Mouse (Mus musculus): ENCODE data around the gene Enkur. TPM values are rescaled to one million over a fixed set of nuclear protein-coding genes. Genes with fewer than 3 reads are reported as not detected.

Gene Enkur
- polyA plus RNA-seq, 1 experiment from 2014 or later, result 2.1 TPM

DNA sequence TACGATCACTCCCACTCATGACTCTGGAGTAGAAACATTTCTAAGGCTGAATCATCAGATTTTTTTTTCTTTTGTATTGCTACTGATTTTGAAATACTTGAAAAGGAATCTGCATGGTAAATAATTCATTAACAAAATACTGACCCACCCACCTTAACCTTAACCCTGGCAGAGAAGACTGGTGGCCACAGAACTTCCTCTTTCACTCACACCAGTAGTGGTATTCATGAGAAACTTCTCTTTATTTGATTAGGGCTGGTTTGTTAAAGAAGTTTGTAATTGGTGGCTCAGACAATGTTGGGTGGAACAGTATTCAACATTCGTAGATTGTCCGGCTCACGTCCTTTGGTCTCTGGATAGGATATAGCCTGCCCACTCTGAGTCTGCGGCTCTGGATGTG lies 26.0 kb downstream of the Enkur start:
- H3K4me1 ChIP-seq, result no peaks in the 10 kb centered on the region
- H3K9me3 ChIP-seq (replicated peaks), result no peaks in the 10 kb centered on the region
- no peak overlapping the region for H3K4me3 ChIP-seq
- H3K27me3 ChIP-seq, result no peaks in the 10 kb centered on the region
- no peaks in the 10 kb centered on the region for H3K36me3 ChIP-seq (ENCODE audit: poor library complexity, severe bottlenecking)
- 92% methylated on average over 5 of the region's 5 CpGs for WGBS
- H3K9ac ChIP-seq, result no peak overlapping the region
- ATAC-seq, result no peak
- H3K27ac ChIP-seq, result no peak overlapping the region
- H3K4me2 ChIP-seq, result no peak overlapping the region

GRCm38 (mm10) chr2:21172797-21173196 lies 32.4 kb downstream of the Enkur start:
- peaks cover 5% of the 10 kb centered on the region; the same call in 1 of the 2 replicates for H3K9me3 ChIP-seq (replicated peaks)
- no peaks in the 10 kb centered on the region for H3K27me3 ChIP-seq
- WGBS, result 87% methylated on average over 3 of the region's 3 CpGs
- H3K4me3 ChIP-seq, result no peak overlapping the region
- no peak overlapping the region for H3K27ac ChIP-seq
- H3K36me3 ChIP-seq (ENCODE audit: poor library complexity, severe bottlenecking), result no peaks in the 10 kb centered on the region
- H3K4me2 ChIP-seq, result no peak overlapping the region
- no peaks in the 10 kb centered on the region for H3K4me1 ChIP-seq
- ATAC-seq, result no peak
- no peak overlapping the region for H3K9ac ChIP-seq

- H3K9me3 ChIP-seq (replicated peaks), result peaks cover 4% of the 10 kb centered on the region; the same call in 1 of the 2 replicates
- 92% methylated on average over 1 of the region's 1 CpGs for WGBS
- H3K4me3 ChIP-seq, result no peak overlapping the region
- ATAC-seq, result no peak
- no peak overlapping the region for H3K4me2 ChIP-seq
- no peaks in the 10 kb centered on the region for H3K36me3 ChIP-seq (ENCODE audit: poor library complexity, severe bottlenecking)
- H3K27ac ChIP-seq, result no peak overlapping the region
- no peak overlapping the region for H3K9ac ChIP-seq
- H3K27me3 ChIP-seq, result no peaks in the 10 kb centered on the region
- no peaks in the 10 kb centered on the region for H3K4me1 ChIP-seq
These were observed 37.2 kb downstream of the Enkur start for GRCm38 (mm10) chr2:21167916-21168315.

DNA sequence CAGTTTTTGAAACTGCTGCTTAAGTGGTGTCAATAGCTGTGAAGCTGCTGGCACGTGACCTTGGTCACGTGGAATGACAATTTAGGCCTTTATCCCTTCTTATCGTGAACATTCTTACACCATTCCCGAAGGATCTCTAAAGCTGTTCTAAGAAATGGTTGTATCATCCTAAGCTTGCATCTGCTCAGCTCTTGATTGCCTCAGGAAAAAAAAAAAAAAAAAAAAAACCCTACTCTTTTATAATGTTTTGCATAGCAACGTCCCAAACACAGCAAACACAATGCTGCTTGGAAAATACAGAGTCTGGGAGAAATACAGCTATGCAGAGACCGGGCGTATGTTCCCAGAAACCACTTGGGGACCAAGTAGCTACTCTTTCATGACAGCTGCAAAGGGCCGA lies 40.9 kb downstream of the Enkur start:
- H3K36me3 ChIP-seq (ENCODE audit: poor library complexity, severe bottlenecking), result no peaks in the 10 kb centered on the region
- no peak overlapping the region for H3K4me2 ChIP-seq
- 78% methylated on average over 8 of the region's 8 CpGs for WGBS
- H3K27me3 ChIP-seq, result no peaks in the 10 kb centered on the region
- no peak for ATAC-seq
- no peaks in the 10 kb centered on the region for H3K4me1 ChIP-seq
- no peak overlapping the region for H3K27ac ChIP-seq
- no peaks in the 10 kb centered on the region for H3K9me3 ChIP-seq (replicated peaks)
- H3K9ac ChIP-seq, result no peak overlapping the region
- no peak overlapping the region for H3K4me3 ChIP-seq

GRCm38 (mm10) chr2:21153469-21153868 lies 51.7 kb downstream of the Enkur start:
- 88% methylated on average over 3 of the region's 3 CpGs for WGBS
- Histone ChIP-seq H3K9ac (no peak overlapping the region), H3K4me2 (no peak overlapping the region), H3K27ac (no peak overlapping the region), H3K9me3 (replicated peaks) (no peaks in the 10 kb centered on the region), H3K4me1 (no peaks in the 10 kb centered on the region), H3K27me3 (no peaks in the 10 kb centered on the region), H3K4me3 (no peak overlapping the region), H3K36me3 (ENCODE audit: poor library complexity, severe bottlenecking) (no peaks in the 10 kb centered on the region)
- ATAC-seq, result no peak

DNA sequence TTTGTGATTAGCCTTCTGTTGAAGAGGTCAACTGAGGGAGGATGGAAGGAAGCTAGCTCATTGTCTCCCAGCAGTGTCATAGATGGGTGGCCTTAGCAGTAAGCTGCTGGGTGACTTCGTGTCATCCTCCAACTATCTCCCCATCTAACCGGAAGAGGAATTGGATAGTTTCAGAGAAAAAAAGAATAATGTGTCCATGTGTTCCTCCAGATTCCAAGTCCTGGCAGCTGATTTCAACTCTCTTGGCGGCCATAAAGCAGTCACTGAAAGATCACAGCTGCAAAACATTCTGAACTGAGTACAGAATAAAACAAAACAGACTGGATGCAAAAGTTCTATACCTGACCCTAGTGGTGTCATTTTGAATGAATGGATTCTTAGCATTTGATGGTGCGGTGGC lies 58.0 kb downstream of the Enkur start:
- Histone ChIP-seq H3K27ac (no peak overlapping the region), H3K9ac (no peak overlapping the region), H3K36me3 (ENCODE audit: poor library complexity, severe bottlenecking) (no peaks in the 10 kb centered on the region), H3K27me3 (no peaks in the 10 kb centered on the region), H3K4me1 (peaks cover 7% of the 10 kb centered on the region), H3K9me3 (replicated peaks) (no peaks in the 10 kb centered on the region), H3K4me3 (no peak overlapping the region), H3K4me2 (no peak overlapping the region)
- WGBS, result 91% methylated on average over 4 of the region's 4 CpGs
- ATAC-seq, result no peak

DNA sequence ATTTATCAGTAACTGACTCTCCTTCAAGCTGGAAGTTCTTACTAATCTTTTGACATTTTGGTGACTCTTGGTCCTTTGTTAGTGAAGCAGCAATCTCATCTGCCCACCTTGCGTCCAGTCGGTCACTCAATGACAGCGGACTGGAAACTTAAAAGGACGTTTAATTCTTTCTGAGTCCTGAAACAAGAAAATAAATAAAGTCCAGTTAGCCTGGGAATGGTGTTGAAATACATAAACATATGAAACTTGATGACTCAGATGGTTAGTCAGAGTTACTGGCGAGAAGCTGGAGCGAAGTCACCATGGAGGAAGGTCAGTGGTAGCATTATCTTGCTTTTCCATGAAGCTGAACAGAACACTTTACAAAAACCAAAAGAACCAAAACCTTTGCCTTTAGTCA lies 58.7 kb downstream of the Enkur start:
- H3K9me3 ChIP-seq (replicated peaks), result no peaks in the 10 kb centered on the region
- H3K27ac ChIP-seq, result no peak overlapping the region
- ATAC-seq, result no peak
- peaks cover 8% of the 10 kb centered on the region for H3K4me1 ChIP-seq
- no peaks in the 10 kb centered on the region for H3K27me3 ChIP-seq
- WGBS, result 90% methylated on average over 6 of the region's 6 CpGs
- H3K36me3 ChIP-seq (ENCODE audit: poor library complexity, severe bottlenecking), result no peaks in the 10 kb centered on the region
- no peak overlapping the region for H3K4me2 ChIP-seq
- H3K9ac ChIP-seq, result no peak overlapping the region
- no peak overlapping the region for H3K4me3 ChIP-seq

DNA sequence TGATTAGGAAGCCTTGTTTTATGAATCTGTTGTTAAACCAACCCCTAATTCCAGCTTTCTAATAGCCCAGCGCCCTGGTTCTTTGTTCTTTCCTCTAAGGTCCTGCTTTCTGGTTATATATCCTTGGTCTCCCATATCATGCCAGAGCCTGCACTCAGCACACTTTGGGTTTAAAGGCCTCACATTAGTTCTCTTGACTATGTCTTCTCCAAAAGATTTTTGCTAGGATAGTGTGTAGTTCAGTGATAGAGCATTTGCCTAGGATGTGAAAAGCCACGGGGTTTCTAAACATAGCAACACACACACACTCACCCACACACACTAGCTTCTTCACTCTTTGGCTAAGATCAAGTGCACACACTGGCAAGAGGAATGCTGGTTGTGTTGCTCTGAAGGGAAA lies 62.5 kb downstream of the Enkur start:
- WGBS, result 15% methylated on average over 2 of the region's 2 CpGs
- Histone ChIP-seq H3K4me1 (peaks cover 13% of the 10 kb centered on the region), H3K4me3 (peak overlapping the region; percentile 58), H3K27ac (peak overlapping the region; percentile 90), H3K36me3 (ENCODE audit: poor library complexity, severe bottlenecking) (no peaks in the 10 kb centered on the region), H3K9me3 (replicated peaks) (0 out of 2 replicates have a peak, but pooled peaks cover 3% of the 10 kb centered on the region), H3K4me2 (peak overlapping the region; percentile 92), H3K9ac (peak overlapping the region; percentile 83), H3K27me3 (no peaks in the 10 kb centered on the region)
- peak; percentile 33 for ATAC-seq

GRCm38 (mm10) chr2:21142204-21142580 lies 63.0 kb downstream of the Enkur start:
- Histone ChIP-seq H3K4me3 (peak overlapping the region; percentile 58), H3K36me3 (ENCODE audit: poor library complexity, severe bottlenecking) (no peaks in the 10 kb centered on the region), H3K27ac (peak overlapping the region; percentile 90), H3K4me2 (peak overlapping the region; percentile 92), H3K9ac (peak overlapping the region; percentile 83), H3K9me3 (replicated peaks) (0 out of 2 replicates have a peak, but pooled peaks cover 3% of the 10 kb centered on the region), H3K4me1 (peaks cover 13% of the 10 kb centered on the region), H3K27me3 (no peaks in the 10 kb centered on the region)
- peak; percentile 76 for ATAC-seq
- 0% methylated on average over 15 of the region's 15 CpGs for WGBS

- Histone ChIP-seq H3K36me3 (ENCODE audit: poor library complexity, severe bottlenecking) (no peaks in the 10 kb centered on the region), H3K9me3 (replicated peaks) (0 out of 2 replicates have a peak, but pooled peaks cover 3% of the 10 kb centered on the region), H3K4me2 (peak overlapping the region; percentile 92), H3K9ac (peak overlapping the region; percentile 83), H3K4me3 (peak overlapping the region; percentile 58), H3K4me1 (peaks cover 13% of the 10 kb centered on the region), H3K27me3 (no peaks in the 10 kb centered on the region), H3K27ac (peak overlapping the region; percentile 90)
- peak; percentile 85 for ATAC-seq
- WGBS, result under 1% methylated on average over 31 of the region's 46 CpGs
These were observed 63.5 kb downstream of the Enkur start for GRCm38 (mm10) chr2:21141520-21142203.

- Histone ChIP-seq H3K36me3 (ENCODE audit: poor library complexity, severe bottlenecking) (no peaks in the 10 kb centered on the region), H3K4me3 (peak overlapping the region; percentile 58), H3K9ac (peak overlapping the region; percentile 83), H3K4me1 (peaks cover 13% of the 10 kb centered on the region), H3K27me3 (no peaks in the 10 kb centered on the region), H3K27ac (peak overlapping the region; percentile 90), H3K4me2 (peak overlapping the region; percentile 92), H3K9me3 (replicated peaks) (0 out of 2 replicates have a peak, but pooled peaks cover 3% of the 10 kb centered on the region)
- WGBS, result 17% methylated on average over 7 of the region's 7 CpGs
- peak; percentile 14 for ATAC-seq
These were observed 64.0 kb downstream of the Enkur start for GRCm38 (mm10) chr2:21141189-21141519.
